Comparison of ENCODE assay signal across 17 mouse cellular contexts in genomic region chr4:34582476-34582875, GRCm38 (mm10). TPM values are rescaled to one million over a fixed set of nuclear protein-coding genes. Genes with fewer than 3 reads are reported as not detected.
DNase-seq lines count a peak whose midpoint lies in the region; ATAC-seq and TF ChIP-seq lines count a peak whose summit lies in the region.
"Had no signal": no experiment of that assay in that cellular context is flagged by ENCODE, and none has a peak within 500 bp of the region (broad histone marks: within the 10 kb centered on the region; RNA-seq: fewer than 3 reads in every experiment).

No protein-coding gene starts in this region.

- no peak for TF ChIP-seq CTCF in stomach, postnatal 0 days (IDR thresholded peaks at IDR 0.05; ENCODE audit: low read depth)
- no peak for TF ChIP-seq CTCF in thymus, adult 2 months (IDR thresholded peaks at IDR 0.05; ENCODE audit: borderline replicate concordance, control insufficient read depth, extremely low read depth, insufficient read depth, low read length, poor library complexity)

- no peaks in the 10 kb centered on the region for H3K9me3 ChIP-seq in heart, embryonic 15.5 days (replicated peaks)
- H3K9me3 ChIP-seq in heart, embryonic 10.5 days, result no peaks in the 10 kb centered on the region
- H3K9me3 ChIP-seq in megakaryocyte, embryonic 14.5 days, result no peaks in the 10 kb centered on the region
- no peaks in the 10 kb centered on the region for H3K9me3 ChIP-seq in stomach, postnatal 0 days (ENCODE audit: control insufficient read depth, low read length)
- no peaks in the 10 kb centered on the region for H3K9me3 ChIP-seq in embryonic facial prominence, embryonic 10.5 days
- H3K9me3 ChIP-seq: limb, embryonic 15.5 days had no signal

- no peak overlapping the region for H3K4me3 ChIP-seq in heart, embryonic 15.5 days
- H3K4me3 ChIP-seq in heart, embryonic 10.5 days, result no peak overlapping the region
- H3K4me3 ChIP-seq in megakaryocyte, embryonic 14.5 days (replicated peaks), result peak overlapping the region; percentile 70
- H3K4me3 ChIP-seq in stomach, postnatal 0 days (ENCODE audit: low read depth, low read length), result no peak overlapping the region
- no peak overlapping the region for H3K4me3 ChIP-seq in thymus, adult 2 months (ENCODE audit: control insufficient read depth, insufficient read depth, low read length)
- no peak overlapping the region for H3K4me3 ChIP-seq in embryonic facial prominence, embryonic 10.5 days
- H3K4me3 ChIP-seq: left cerebral cortex, adult 2 months; limb, embryonic 15.5 days had no signal

- DNase-seq in heart, embryonic 10.5 days (ENCODE audit: low spot score), result no peak
- peak; percentile 93 for DNase-seq in R1 (ENCODE audit: low read depth, low spot score)
- DNase-seq in stomach, postnatal 0 days (ENCODE audit: low spot score), result peak; percentile 35
- DNase-seq in thymus, adult 2 months, result no peak
- DNase-seq in embryonic facial prominence, embryonic 10.5 days (ENCODE audit: low spot score), result no peak
- DNase-seq: cerebellum, postnatal 25 days; gastrocnemius, postnatal 25 days; kidney, adult 18-20 months; thymus, postnatal 36 days had no signal

- no peak for TF ChIP-seq POLR2A in thymus, adult 2 months (IDR thresholded peaks at IDR 0.05; ENCODE audit: control insufficient read depth, extremely low read depth, insufficient read depth, low read length, poor library complexity)

- H3K4me1 ChIP-seq in heart, embryonic 15.5 days (replicated peaks), result peaks cover 15% of the 10 kb centered on the region
- H3K4me1 ChIP-seq in heart, embryonic 10.5 days, result 0 out of 2 replicates have a peak, but pooled peaks cover 4% of the 10 kb centered on the region
- peaks cover 66% of the 10 kb centered on the region for H3K4me1 ChIP-seq in megakaryocyte, embryonic 14.5 days
- H3K4me1 ChIP-seq in stomach, postnatal 0 days (replicated peaks; ENCODE audit: control insufficient read depth, insufficient read depth), result no peaks in the 10 kb centered on the region
- H3K4me1 ChIP-seq in thymus, adult 2 months (replicated peaks; ENCODE audit: control insufficient read depth, insufficient read depth, low read length), result no peaks in the 10 kb centered on the region
- H3K4me1 ChIP-seq in embryonic facial prominence, embryonic 10.5 days, result no peaks in the 10 kb centered on the region
- H3K4me1 ChIP-seq: limb, embryonic 15.5 days had no signal

- H3K4me2 ChIP-seq in heart, embryonic 15.5 days, result no peak overlapping the region
- no peak overlapping the region for H3K4me2 ChIP-seq in stomach, postnatal 0 days (replicated peaks; ENCODE audit: low read depth)
- H3K4me2 ChIP-seq: limb, embryonic 15.5 days; midbrain, embryonic 11.5 days had no signal

- H3K27ac ChIP-seq in heart, embryonic 15.5 days, result peak overlapping the region; percentile 34; the same call in 1 of the 2 replicates
- no peak overlapping the region for H3K27ac ChIP-seq in heart, embryonic 10.5 days
- no peak overlapping the region for H3K27ac ChIP-seq in stomach, postnatal 0 days (replicated peaks)
- H3K27ac ChIP-seq in thymus, adult 2 months (ENCODE audit: control insufficient read depth, insufficient read depth, low read length), result no peak overlapping the region
- no peak overlapping the region for H3K27ac ChIP-seq in embryonic facial prominence, embryonic 10.5 days (replicated peaks)
- H3K27ac ChIP-seq: left cerebral cortex, adult 2 months; limb, embryonic 15.5 days had no signal

- 52% methylated on average over 5 of the region's 5 CpGs for WGBS in heart, embryonic 15.5 days
- WGBS in heart, embryonic 10.5 days, result 76% methylated on average over 5 of the region's 5 CpGs
- 39% methylated on average over 5 of the region's 5 CpGs for WGBS in stomach, postnatal 0 days
- WGBS in thymus, adult 2 months, result 96% methylated on average over 5 of the region's 5 CpGs
- 81% methylated on average over 5 of the region's 5 CpGs for WGBS in embryonic facial prominence, embryonic 10.5 days

- no peak for TF ChIP-seq EP300 in stomach, postnatal 0 days (optimal IDR thresholded peaks at IDR 0.05)

- H3K27me3 ChIP-seq in heart, embryonic 15.5 days, result no peaks in the 10 kb centered on the region
- H3K27me3 ChIP-seq in heart, embryonic 10.5 days (ENCODE audit: insufficient read depth, poor library complexity, severe bottlenecking), result no peaks in the 10 kb centered on the region
- no peaks in the 10 kb centered on the region for H3K27me3 ChIP-seq in megakaryocyte, embryonic 14.5 days (replicated peaks)
- H3K27me3 ChIP-seq in stomach, postnatal 0 days (ENCODE audit: control insufficient read depth, insufficient read depth, low read length), result no peaks in the 10 kb centered on the region
- H3K27me3 ChIP-seq in thymus, adult 2 months (ENCODE audit: control insufficient read depth, insufficient read depth, low read length), result no peaks in the 10 kb centered on the region
- no peaks in the 10 kb centered on the region for H3K27me3 ChIP-seq in embryonic facial prominence, embryonic 10.5 days (replicated peaks; ENCODE audit: low read depth, poor library complexity, severe bottlenecking)
- H3K27me3 ChIP-seq: CH12.LX; limb, embryonic 15.5 days had no signal

- H3K9ac ChIP-seq in heart, embryonic 15.5 days, result no peak overlapping the region
- no peak overlapping the region for H3K9ac ChIP-seq in stomach, postnatal 0 days (ENCODE audit: low read length)
- H3K9ac ChIP-seq: limb, embryonic 15.5 days had no signal

- no peak for ATAC-seq in heart, embryonic 15.5 days (replicated peaks; ENCODE audit: insufficient number of reproducible peaks, insufficient read depth, low FRiP score, low read depth)
- no peak for ATAC-seq in megakaryocyte, adult 5-6 weeks (ENCODE audit: poor library complexity, severe bottlenecking)
- peak; percentile 79 for ATAC-seq in stomach, postnatal 0 days (ENCODE audit: low FRiP score, low TSS enrichment)
- ATAC-seq: forebrain, embryonic 14.5 days had no signal

- H3K36me3 ChIP-seq in heart, embryonic 15.5 days, result peaks cover 61% of the 10 kb centered on the region
- H3K36me3 ChIP-seq in heart, embryonic 10.5 days, result peaks cover 78% of the 10 kb centered on the region
- peaks cover 93% of the 10 kb centered on the region for H3K36me3 ChIP-seq in megakaryocyte, embryonic 14.5 days (replicated peaks; ENCODE audit: low read length)
- peaks cover 22% of the 10 kb centered on the region for H3K36me3 ChIP-seq in stomach, postnatal 0 days (ENCODE audit: control insufficient read depth, insufficient read depth, low read length)
- peaks cover 59% of the 10 kb centered on the region for H3K36me3 ChIP-seq in thymus, adult 2 months (ENCODE audit: control insufficient read depth, insufficient read depth, low read length)
- peaks cover 89% of the 10 kb centered on the region for H3K36me3 ChIP-seq in embryonic facial prominence, embryonic 10.5 days (replicated peaks)

RNA-seq across cellular contexts. Expression of gene Akirin2, which starts 31.7 kb away (rescaled TPM):
- polyA plus RNA-seq in heart, embryonic 15.5 days (2015; fragmentation: Nextera tagmentation; extraction: Ambion mirVana), result 41.4 and 44.8 TPM in 2 replicates
- polyA plus RNA-seq in heart, embryonic 10.5 days (2016; fragmentation: Nextera tagmentation; extraction: Ambion mirVana), result 45.2 and 68.4 TPM in 2 replicates
- 69.1 and 145 TPM in 2 replicates for polyA plus RNA-seq in megakaryocyte, embryonic 14.5 days (2012; ENCODE audit: insufficient read depth, low replicate concordance)
- 59.6 and 68.0 TPM in 2 replicates for total RNA-seq in megakaryocyte, adult 5-6 weeks (2015)
- 49.9 and 62.4 TPM in 2 replicates for total RNA-seq in megakaryocyte, adult 5-6 weeks (2017)
- 31.8 and 33.1 TPM in 2 replicates for polyA plus RNA-seq in stomach, postnatal 0 days (2015; fragmentation: Nextera tagmentation; extraction: Ambion mirVana)
- polyA plus RNA-seq in thymus, adult 2 months (2012; rRNA removed), result 39.3 and 49.2 TPM in 2 replicates
- polyA plus RNA-seq in embryonic facial prominence, embryonic 10.5 days (2016; fragmentation: Nextera tagmentation; extraction: Ambion mirVana), result 64.8 and 66.8 TPM in 2 replicates

RNA-seq across cellular contexts. Expression of gene Orc3, which starts 32.3 kb away (rescaled TPM):
- polyA plus RNA-seq in heart, embryonic 15.5 days (2015; fragmentation: Nextera tagmentation; extraction: Ambion mirVana), result 58.0 and 63.8 TPM in 2 replicates
- polyA plus RNA-seq in heart, embryonic 10.5 days (2016; fragmentation: Nextera tagmentation; extraction: Ambion mirVana), result 84.3 and 85.2 TPM in 2 replicates
- polyA plus RNA-seq in megakaryocyte, embryonic 14.5 days (2012; ENCODE audit: insufficient read depth, low replicate concordance), result 1.9 TPM in 1 of 2 replicates, not detected in the other
- 61.1 and 71.6 TPM in 2 replicates for total RNA-seq in megakaryocyte, adult 5-6 weeks (2015)
- total RNA-seq in megakaryocyte, adult 5-6 weeks (2017), result 55.7 and 61.4 TPM in 2 replicates
- 29.4 TPM in 2 replicates for polyA plus RNA-seq in stomach, postnatal 0 days (2015; fragmentation: Nextera tagmentation; extraction: Ambion mirVana)
- 26.8 and 34.0 TPM in 2 replicates for polyA plus RNA-seq in thymus, adult 2 months (2012; rRNA removed)
- 93.8 and 96.6 TPM in 2 replicates for polyA plus RNA-seq in embryonic facial prominence, embryonic 10.5 days (2016; fragmentation: Nextera tagmentation; extraction: Ambion mirVana)

RNA-seq across cellular contexts. Expression of gene Rars2, which starts 32.3 kb away (rescaled TPM):
- 45.4 and 49.0 TPM in 2 replicates for polyA plus RNA-seq in heart, embryonic 15.5 days (2015; fragmentation: Nextera tagmentation; extraction: Ambion mirVana)
- 63.1 and 68.0 TPM in 2 replicates for polyA plus RNA-seq in heart, embryonic 10.5 days (2016; fragmentation: Nextera tagmentation; extraction: Ambion mirVana)
- polyA plus RNA-seq in megakaryocyte, embryonic 14.5 days (2012; ENCODE audit: insufficient read depth, low replicate concordance), result 2.0 and 17.6 TPM in 2 replicates
- total RNA-seq in megakaryocyte, adult 5-6 weeks (2015), result 16.1 and 19.4 TPM in 2 replicates
- 15.7 and 21.0 TPM in 2 replicates for total RNA-seq in megakaryocyte, adult 5-6 weeks (2017)
- 41.4 and 43.8 TPM in 2 replicates for polyA plus RNA-seq in stomach, postnatal 0 days (2015; fragmentation: Nextera tagmentation; extraction: Ambion mirVana)
- 9.2 and 10.3 TPM in 2 replicates for polyA plus RNA-seq in thymus, adult 2 months (2012; rRNA removed)
- polyA plus RNA-seq in embryonic facial prominence, embryonic 10.5 days (2016; fragmentation: Nextera tagmentation; extraction: Ambion mirVana), result 74.5 and 78.1 TPM in 2 replicates

Comparison
In these comparisons a context has a peak if more than half of its experiments do, and no peak if none do; other contexts are left out.
1. DNase-seq: peak in R1 (single experiment) and stomach, postnatal 0 days (single experiment); none in heart, embryonic 10.5 days (single experiment), thymus, adult 2 months (single experiment) and embryonic facial prominence, embryonic 10.5 days (single experiment).